Mouse (Mus musculus) forebrain, embryonic 13.5 days (tissue): ENCODE measurements around the gene Slc8a1. TPM values are rescaled to one million over a fixed set of nuclear protein-coding genes. Genes with fewer than 3 reads are reported as not detected.

Source experiments
- ATAC-seq: fragments of 200-750 bp; cut with Nextera tagmentation; 2 replicates; pipeline ENCODE4 v1.8.0; 2017
- H3K27ac ChIP-seq: fragments of 300-500 bp; sonication (generic); 2 replicates; pipeline ENCODE4 v1.5.1; 2015; ENCODE audit warnings: inconsistent platforms, mild to moderate bottlenecking, moderate library complexity
- H3K27me3 ChIP-seq: fragments of 300-500 bp; sonication (generic); 2 replicates; pipeline ENCODE4 v1.6.1; 2015; ENCODE audit warnings: mild to moderate bottlenecking, inconsistent platforms
- H3K36me3 ChIP-seq: fragments of 300-500 bp; sonication (generic); 2 replicates; pipeline ENCODE4 v1.6.1; 2015; ENCODE audit warnings: mild to moderate bottlenecking, inconsistent platforms; ENCODE audit not compliant: poor library complexity, severe bottlenecking
- H3K4me1 ChIP-seq: fragments of 300-500 bp; sonication (generic); 2 replicates; pipeline ENCODE4 v1.6.1; 2015; ENCODE audit warnings: inconsistent platforms
- H3K4me2 ChIP-seq: fragments of 300-500 bp; sonication (generic); 2 replicates; pipeline ENCODE4 v1.6.1; 2015; ENCODE audit warnings: inconsistent platforms, mild to moderate bottlenecking, moderate library complexity
- H3K4me3 ChIP-seq: fragments of 300-500 bp; sonication (generic); 2 replicates; pipeline ENCODE4 v1.5.1; 2015; ENCODE audit warnings: mild to moderate bottlenecking, inconsistent platforms
- H3K9ac ChIP-seq: fragments of 300-500 bp; sonication (generic); 2 replicates; pipeline ENCODE4 v1.6.1; 2015; ENCODE audit warnings: mild to moderate bottlenecking, inconsistent platforms
- H3K9me3 ChIP-seq: fragments of 300-500 bp; sonication (generic); replicated peaks from 2 replicates; pipeline ENCODE4 v1.6.1; 2016; ENCODE audit warnings: inconsistent platforms
- WGBS: fragments of 180-500 bp; shearing (Covaris S2); methylation state at CpG from one replicate; pipeline ENCODE4 v1.1.7; 2015; 5-methylcytosine and 5-hydroxymethylcytosine counted together
- polyA plus RNA-seq: library from polyadenylated mRNA; unstranded; fragments of >200 nt; fragmentation: Nextera tagmentation; extraction: Ambion mirVana; gene quantifications from 2 replicates; pipeline ENCODE4 v1.2.1, GENCODE M21; 2015

The Slc8a1 gene
- polyA plus RNA-seq, 1 experiment from 2014 or later = 5.6 TPM

DNA sequence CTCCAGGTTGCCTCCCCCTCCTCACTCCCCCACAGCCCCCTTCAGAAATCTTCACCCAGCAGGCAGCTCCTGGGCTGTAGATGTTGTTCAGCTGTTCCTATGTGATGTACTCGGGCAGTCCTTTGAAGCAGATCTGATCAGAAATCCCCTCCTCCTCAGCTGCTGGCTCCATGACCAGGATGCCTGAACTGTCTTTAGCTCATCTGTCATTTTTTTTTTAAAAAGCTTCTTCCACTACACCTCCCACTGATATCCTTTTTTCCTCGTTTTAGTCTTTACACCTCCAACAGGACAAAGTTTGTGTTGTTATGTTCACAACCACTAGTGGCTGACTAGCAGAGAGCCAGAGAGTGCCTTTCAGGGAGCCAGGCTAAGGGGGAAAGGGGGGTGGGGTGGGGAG, 69.7 kb downstream of the Slc8a1 start:
- WGBS = 10% methylated on average over 2 of the region's 2 CpGs
- Histone ChIP-seq H3K27me3 (peaks cover 25% of the 10 kb centered on the region), H3K27ac (peak overlapping the region; percentile 92; the same call in 1 of the 2 replicates), H3K36me3 (no peaks in the 10 kb centered on the region), H3K9me3 (no peaks in the 10 kb centered on the region), H3K4me3 (peak overlapping the region; percentile 67), H3K4me1 (peaks cover 22% of the 10 kb centered on the region), H3K4me2 (peak overlapping the region; percentile 88), H3K9ac (peak overlapping the region; percentile 86; the same call in 1 of the 2 replicates)
- peak; percentile 9; the same call in 1 of the 2 replicates for ATAC-seq

DNA sequence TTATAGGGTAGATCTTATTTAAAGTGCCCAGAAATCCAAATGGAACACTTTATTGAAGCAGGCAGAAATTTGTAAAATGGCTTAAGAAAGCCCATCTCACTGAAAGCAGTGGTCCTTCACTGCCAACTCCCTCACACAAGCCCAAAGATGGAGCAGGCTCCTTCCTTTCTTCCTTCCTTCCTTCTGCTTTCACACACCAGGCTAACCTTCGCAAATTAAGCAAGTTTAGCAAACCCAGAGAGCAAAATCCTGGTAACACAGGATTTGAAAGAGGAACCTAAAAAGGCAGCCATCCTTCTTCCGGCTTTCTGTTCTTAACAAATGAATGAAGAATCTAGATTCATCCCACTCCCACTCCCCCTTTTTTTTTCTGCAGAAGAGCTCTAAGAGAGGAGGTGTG, 70.2 kb downstream of the Slc8a1 start:
- ATAC-seq = no peak
- H3K36me3 ChIP-seq = no peaks in the 10 kb centered on the region
- peak overlapping the region; percentile 88 for H3K4me2 ChIP-seq
- peak overlapping the region; percentile 67 for H3K4me3 ChIP-seq
- WGBS = 75% methylated on average over 2 of the region's 2 CpGs
- H3K27me3 ChIP-seq = peaks cover 20% of the 10 kb centered on the region
- no peaks in the 10 kb centered on the region for H3K9me3 ChIP-seq
- no peak overlapping the region for H3K27ac ChIP-seq
- peaks cover 22% of the 10 kb centered on the region for H3K4me1 ChIP-seq
- H3K9ac ChIP-seq = 0 out of 2 replicates have a peak overlapping the region, but pooled peaks have one; percentile 43

DNA sequence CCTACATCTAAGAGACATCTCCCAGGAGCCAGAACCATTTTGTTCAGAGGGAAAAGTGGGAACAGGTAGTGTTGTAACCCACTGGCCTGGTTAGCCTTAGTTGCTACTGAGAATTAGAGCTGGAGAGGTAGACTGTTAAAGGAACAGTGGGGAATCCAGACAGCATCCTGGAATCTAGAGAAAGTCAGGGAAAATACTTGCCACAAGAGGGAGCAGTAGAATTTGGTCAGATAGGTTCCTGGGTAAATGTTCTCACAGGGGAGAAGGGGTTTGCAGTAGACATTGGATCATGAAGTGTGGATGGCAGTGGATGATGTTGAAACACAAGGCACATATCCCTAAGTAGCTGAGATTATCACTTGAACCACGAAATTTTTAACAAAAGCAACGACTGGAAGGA, 71.6 kb downstream of the Slc8a1 start:
- Histone ChIP-seq H3K36me3 (no peaks in the 10 kb centered on the region), H3K27me3 (peaks cover 6% of the 10 kb centered on the region), H3K4me2 (no peak overlapping the region), H3K4me3 (no peak overlapping the region), H3K27ac (no peak overlapping the region), H3K9me3 (no peaks in the 10 kb centered on the region), H3K9ac (no peak overlapping the region), H3K4me1 (peaks cover 22% of the 10 kb centered on the region)
- no peak for ATAC-seq
- WGBS = 46% methylated on average over 2 of the region's 2 CpGs

DNA sequence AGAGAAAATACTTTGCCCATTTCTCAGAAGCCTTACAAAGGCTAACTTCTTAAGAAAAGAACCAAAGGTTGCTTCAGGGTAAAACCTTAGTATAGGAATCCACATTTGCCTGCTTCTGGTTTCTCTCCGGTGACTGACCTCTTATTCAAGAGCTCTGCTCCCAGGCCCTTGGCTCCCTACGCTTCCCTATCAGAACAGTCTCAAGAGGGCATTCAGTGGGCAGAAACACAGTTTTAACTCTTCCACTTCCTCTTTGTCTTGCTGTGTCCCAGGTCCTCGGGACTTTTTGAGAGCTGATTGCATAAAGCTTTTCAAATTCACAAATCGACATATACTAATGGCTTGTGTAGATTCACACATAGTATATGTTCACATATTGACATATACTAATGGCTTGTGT, 73.3 kb downstream of the Slc8a1 start:
- Histone ChIP-seq H3K9me3 (no peaks in the 10 kb centered on the region), H3K4me3 (no peak overlapping the region), H3K4me2 (no peak overlapping the region), H3K36me3 (no peaks in the 10 kb centered on the region), H3K27me3 (no peaks in the 10 kb centered on the region), H3K9ac (no peak overlapping the region), H3K4me1 (peaks cover 12% of the 10 kb centered on the region), H3K27ac (no peak overlapping the region)
- 87% methylated on average over 4 of the region's 4 CpGs for WGBS
- ATAC-seq = no peak

DNA sequence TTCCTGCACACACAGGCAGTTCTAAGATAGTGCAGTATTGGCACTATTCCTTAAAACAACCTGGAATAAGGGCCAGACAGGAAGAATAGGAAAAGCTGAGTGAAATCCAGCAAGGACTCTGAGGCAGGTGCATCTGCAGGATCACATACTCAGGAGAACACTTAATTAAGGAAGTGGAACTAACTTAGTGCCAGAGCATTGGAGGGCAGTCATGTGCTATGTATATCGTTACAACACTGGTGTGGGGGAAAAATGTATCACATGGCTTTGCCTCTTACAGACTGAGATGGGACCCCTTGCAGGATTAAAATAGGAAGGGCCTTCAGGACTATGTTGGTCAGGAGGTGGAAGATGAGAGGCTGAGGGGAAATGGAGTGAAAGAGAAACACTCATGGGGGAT, 80.3 kb downstream of the Slc8a1 start:
- no peak for ATAC-seq
- WGBS = 89% methylated on average over 1 of the region's 1 CpGs
- no peaks in the 10 kb centered on the region for H3K27me3 ChIP-seq
- no peaks in the 10 kb centered on the region for H3K36me3 ChIP-seq
- no peak overlapping the region for H3K4me3 ChIP-seq
- no peak overlapping the region for H3K4me2 ChIP-seq
- H3K9ac ChIP-seq = no peak overlapping the region
- H3K27ac ChIP-seq = no peak overlapping the region
- H3K4me1 ChIP-seq = 0 out of 2 replicates have a peak, but pooled peaks cover 3% of the 10 kb centered on the region
- no peaks in the 10 kb centered on the region for H3K9me3 ChIP-seq

DNA sequence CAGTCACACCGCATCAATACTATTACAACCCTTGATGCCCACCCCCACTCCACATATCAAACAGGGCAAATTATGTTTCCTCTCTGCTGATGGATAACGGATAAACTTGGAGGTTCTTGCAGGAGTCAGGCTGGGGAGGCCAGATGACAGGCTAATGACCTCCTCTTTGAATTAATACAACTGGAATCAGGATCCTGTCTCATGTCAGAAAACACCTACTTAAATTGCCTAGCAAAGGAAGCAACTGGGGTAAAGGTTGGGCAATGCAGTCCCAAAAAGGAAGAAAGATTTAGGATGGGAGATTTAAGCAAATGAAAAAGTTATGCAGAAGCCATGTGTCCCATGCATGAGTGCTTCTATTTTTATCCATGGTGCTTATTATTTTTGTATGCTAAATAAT, 83.6 kb downstream of the Slc8a1 start:
- Histone ChIP-seq H3K36me3 (no peaks in the 10 kb centered on the region), H3K4me2 (no peak overlapping the region), H3K4me3 (no peak overlapping the region), H3K27ac (no peak overlapping the region), H3K9ac (no peak overlapping the region), H3K27me3 (no peaks in the 10 kb centered on the region), H3K4me1 (0 out of 2 replicates have a peak, but pooled peaks cover 4% of the 10 kb centered on the region), H3K9me3 (no peaks in the 10 kb centered on the region)
- WGBS = 90% methylated on average over 2 of the region's 2 CpGs
- ATAC-seq = no peak

DNA sequence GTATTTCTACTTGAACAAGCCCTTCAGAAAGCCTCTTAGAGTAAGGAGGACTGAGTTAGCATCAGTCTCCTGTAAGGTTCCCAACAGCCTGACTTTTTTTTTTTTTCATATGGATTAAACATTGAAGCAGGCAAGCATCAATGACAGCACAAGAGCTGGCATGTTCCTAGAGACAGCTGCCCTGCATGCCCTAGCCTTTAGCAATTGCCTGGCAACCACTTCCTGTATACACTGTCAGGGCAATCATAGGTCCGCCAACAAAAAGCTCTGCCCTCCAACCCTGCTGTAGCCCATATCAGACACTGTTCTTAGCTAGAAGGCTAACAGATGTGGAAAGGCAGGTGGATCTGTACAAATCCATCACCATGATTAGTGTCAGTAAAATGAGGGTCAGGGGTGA, 85.2 kb downstream of the Slc8a1 start:
- ATAC-seq = 0 out of 2 replicates have a peak, but pooled peaks have one; percentile 41
- 80% methylated on average over 1 of the region's 1 CpGs for WGBS
- H3K4me3 ChIP-seq = no peak overlapping the region

DNA sequence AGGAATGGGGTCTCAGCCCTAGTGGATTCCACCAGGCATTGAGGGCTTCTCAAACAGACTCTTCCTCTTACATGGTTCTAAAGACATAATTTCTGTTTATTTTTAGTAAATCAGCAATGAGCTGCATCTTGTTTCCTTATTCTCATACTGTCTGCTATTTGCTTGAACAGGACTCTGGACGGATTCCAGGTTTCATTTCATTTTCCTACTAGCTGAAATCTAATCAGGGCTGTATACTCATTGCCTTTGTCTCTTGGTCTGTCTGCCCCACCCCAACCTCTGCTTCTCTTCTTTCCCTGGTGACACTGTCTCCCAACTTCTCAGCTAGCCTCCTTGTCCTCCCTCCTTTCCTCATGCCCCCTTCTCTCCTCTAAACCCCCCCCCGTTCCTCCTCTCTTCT, 101.4 kb downstream of the Slc8a1 start:
- Histone ChIP-seq H3K4me2 (no peak overlapping the region), H3K9me3 (no peaks in the 10 kb centered on the region), H3K27me3 (no peaks in the 10 kb centered on the region), H3K4me3 (no peak overlapping the region), H3K4me1 (no peaks in the 10 kb centered on the region), H3K27ac (no peak overlapping the region), H3K36me3 (no peaks in the 10 kb centered on the region), H3K9ac (no peak overlapping the region)
- no peak for ATAC-seq
- 90% methylated on average over 2 of the region's 2 CpGs for WGBS

More for the DNA sequence above, 85.2 kb downstream of the Slc8a1 start:
- H3K4me2 ChIP-seq = no peak overlapping the region
- H3K9ac ChIP-seq = no peak overlapping the region
- peaks cover 12% of the 10 kb centered on the region for H3K36me3 ChIP-seq
- H3K4me1 ChIP-seq = 0 out of 2 replicates have a peak, but pooled peaks cover 4% of the 10 kb centered on the region
- no peaks in the 10 kb centered on the region for H3K9me3 ChIP-seq
- no peaks in the 10 kb centered on the region for H3K27me3 ChIP-seq
- H3K27ac ChIP-seq = no peak overlapping the region

DNA sequence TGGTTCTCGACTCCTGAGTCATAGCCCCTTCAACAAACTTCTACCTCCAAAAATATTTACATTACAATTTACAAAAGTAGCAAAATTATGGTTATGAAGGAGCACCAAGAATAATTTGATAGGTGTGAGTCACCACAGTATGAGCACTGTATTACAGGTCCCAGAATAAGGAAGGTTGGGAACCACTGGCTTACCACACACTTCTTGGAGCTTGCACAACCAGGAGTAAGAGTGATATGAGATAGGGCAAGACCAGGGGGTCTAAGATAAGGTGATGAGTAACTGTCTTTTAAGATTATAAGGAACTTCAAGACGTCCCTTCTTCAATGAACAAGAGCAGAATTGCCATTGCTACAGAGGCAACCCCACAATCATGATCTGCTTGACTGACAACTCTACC, 107.7 kb downstream of the Slc8a1 start:
- Histone ChIP-seq H3K27me3 (no peaks in the 10 kb centered on the region), H3K9me3 (no peaks in the 10 kb centered on the region), H3K9ac (no peak overlapping the region), H3K4me2 (no peak overlapping the region), H3K27ac (no peak overlapping the region), H3K4me1 (no peaks in the 10 kb centered on the region), H3K36me3 (no peaks in the 10 kb centered on the region), H3K4me3 (no peak overlapping the region)
- ATAC-seq = no peak
- WGBS = 85% methylated on average over 2 of the region's 2 CpGs

DNA sequence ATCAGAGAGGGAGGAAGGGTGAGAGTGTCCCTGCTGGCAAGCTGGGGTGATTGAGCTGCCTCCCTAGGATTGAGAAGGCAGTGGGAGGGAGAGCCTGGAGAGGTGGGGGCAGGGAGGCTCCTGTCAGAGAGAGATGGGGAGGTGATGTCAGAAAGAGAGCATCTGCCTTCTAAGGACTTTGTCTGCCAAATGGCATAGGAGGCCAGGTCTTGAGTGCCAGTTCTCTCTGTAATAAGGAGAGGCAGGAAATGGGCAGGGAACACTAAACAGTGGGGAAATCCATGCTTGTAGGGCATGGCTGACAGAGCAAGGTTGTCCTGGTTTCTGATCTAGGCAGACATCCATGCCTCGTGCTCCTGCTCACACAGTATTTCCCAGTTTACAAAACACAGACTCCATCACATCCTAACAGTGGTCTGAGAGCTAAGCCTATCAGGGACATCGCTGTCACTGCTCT, 117.0 kb downstream of the Slc8a1 start:
- 63% methylated on average over 2 of the region's 2 CpGs for WGBS
- ATAC-seq = peak; percentile 61

DNA sequence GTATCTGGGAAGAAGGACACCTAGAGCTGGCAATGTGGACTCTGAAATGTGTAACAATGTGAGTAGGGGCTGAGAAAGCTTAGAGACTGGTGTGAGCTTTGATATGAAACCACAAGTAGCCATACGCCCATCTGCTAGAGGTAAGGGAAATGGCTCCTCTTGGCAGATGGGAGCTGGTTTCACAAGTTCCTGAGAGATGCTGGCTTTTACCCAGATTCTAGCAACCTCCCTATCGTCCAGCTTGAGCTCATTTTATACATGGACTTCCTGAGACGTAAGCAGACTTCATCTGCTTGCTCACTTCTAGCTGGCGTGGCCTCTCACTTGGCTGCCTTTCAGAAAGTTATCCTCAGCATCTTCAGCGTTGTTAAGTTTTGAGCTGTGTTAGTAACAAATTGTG, 119.7 kb downstream of the Slc8a1 start:
- peaks cover 5% of the 10 kb centered on the region for H3K4me1 ChIP-seq
- no peak overlapping the region for H3K27ac ChIP-seq
- no peak for ATAC-seq
- no peaks in the 10 kb centered on the region for H3K27me3 ChIP-seq
- H3K4me3 ChIP-seq = no peak overlapping the region
- WGBS = 84% methylated on average over 5 of the region's 5 CpGs
- no peak overlapping the region for H3K4me2 ChIP-seq
- no peak overlapping the region for H3K9ac ChIP-seq
- no peaks in the 10 kb centered on the region for H3K36me3 ChIP-seq
- H3K9me3 ChIP-seq = no peaks in the 10 kb centered on the region; the same call in 1 of the 2 replicates

More for the DNA sequence above, 117.0 kb downstream of the Slc8a1 start:
- H3K4me3 ChIP-seq = no peak overlapping the region
- H3K27me3 ChIP-seq = no peaks in the 10 kb centered on the region
- no peaks in the 10 kb centered on the region; the same call in 1 of the 2 replicates for H3K9me3 ChIP-seq
- H3K4me2 ChIP-seq = no peak overlapping the region
- H3K36me3 ChIP-seq = no peaks in the 10 kb centered on the region
- H3K27ac ChIP-seq = no peak overlapping the region
- H3K4me1 ChIP-seq = peaks cover 5% of the 10 kb centered on the region
- no peak overlapping the region for H3K9ac ChIP-seq

DNA sequence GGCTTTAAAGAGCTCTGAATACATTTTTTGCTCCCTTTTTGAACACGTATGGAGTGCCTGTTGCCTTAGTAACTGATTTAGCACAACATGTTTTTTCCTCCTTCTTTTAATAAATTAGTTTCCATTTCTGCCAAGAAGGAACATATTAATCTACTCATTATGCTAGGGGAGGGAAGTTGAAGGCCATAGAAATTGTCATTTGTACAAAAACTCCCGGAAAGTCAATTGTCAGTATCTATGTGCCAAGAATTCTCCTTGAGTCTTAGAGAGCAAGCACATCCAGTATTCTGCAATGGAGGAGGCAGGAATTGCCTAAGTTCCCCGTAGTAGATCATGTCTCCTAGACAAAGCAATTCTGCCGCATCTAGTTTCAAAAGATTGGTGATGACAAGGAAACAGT, 121.9 kb downstream of the Slc8a1 start:
- H3K9ac ChIP-seq = no peak overlapping the region
- H3K36me3 ChIP-seq = no peaks in the 10 kb centered on the region
- no peaks in the 10 kb centered on the region for H3K27me3 ChIP-seq
- no peaks in the 10 kb centered on the region; the same call in 1 of the 2 replicates for H3K9me3 ChIP-seq
- peaks cover 4% of the 10 kb centered on the region for H3K4me1 ChIP-seq
- ATAC-seq = no peak
- no peak overlapping the region for H3K4me3 ChIP-seq
- WGBS = 78% methylated on average over 4 of the region's 4 CpGs
- H3K27ac ChIP-seq = no peak overlapping the region
- no peak overlapping the region for H3K4me2 ChIP-seq

DNA sequence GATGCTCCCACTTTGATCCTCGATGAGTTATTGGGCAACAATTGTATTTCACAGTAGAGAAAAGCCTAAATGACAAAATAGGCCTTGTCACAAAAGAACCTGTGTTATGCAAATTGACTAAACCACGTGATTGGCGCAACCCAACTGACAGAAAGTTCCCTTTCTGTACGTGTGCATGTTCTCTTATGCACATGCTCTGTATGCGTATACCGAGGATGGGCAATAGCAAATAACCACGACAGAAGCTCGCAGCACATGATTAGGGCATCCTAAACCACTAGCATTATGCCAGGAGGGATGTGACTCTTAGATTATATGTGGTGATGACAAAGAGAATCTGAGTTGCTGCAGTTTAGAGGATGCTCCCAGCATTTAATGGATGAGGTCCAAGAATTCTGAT, 122.8 kb downstream of the Slc8a1 start:
- no peak overlapping the region for H3K27ac ChIP-seq
- no peaks in the 10 kb centered on the region for H3K36me3 ChIP-seq
- no peak overlapping the region for H3K9ac ChIP-seq
- H3K4me1 ChIP-seq = no peaks in the 10 kb centered on the region
- no peak for ATAC-seq
- no peak overlapping the region for H3K4me3 ChIP-seq
- no peak overlapping the region for H3K4me2 ChIP-seq
- WGBS = 76% methylated on average over 8 of the region's 8 CpGs
- H3K9me3 ChIP-seq = no peaks in the 10 kb centered on the region; the same call in 1 of the 2 replicates
- no peaks in the 10 kb centered on the region for H3K27me3 ChIP-seq
